Mouse (Mus musculus): ENCODE measurements around the gene Ap4e1.

- TF ChIP-seq CTCF (IDR thresholded peaks at IDR 0.05; ENCODE audit: borderline replicate concordance, insufficient read depth, low read length) (no peak), POLR2A (IDR thresholded peaks at IDR 0.05; ENCODE audit: low read depth, low read length) (no peak)
These were observed 31.1 kb upstream of the Ap4e1 start for GRCm38 (mm10) chr2:126977428-126977827.

Data from embryonic fibroblast, embryonic 13.5 days (primary cell).